Mouse (Mus musculus) megakaryocyte progenitor cell, adult 5-6 weeks (primary cell): ENCODE results near the gene Axl. TPM values are rescaled to one million over a fixed set of nuclear protein-coding genes. Genes with fewer than 3 reads are reported as not detected.

Experiments used
- ATAC-seq: replicated peaks from 2 replicates; pipeline ENCODE4 v1.8.0; 2016; ENCODE audit warnings: mild to moderate bottlenecking, moderate TSS enrichment, inconsistent platforms; ENCODE audit not compliant: poor library complexity
- total RNA-seq, 2 experiments: library from RNA; stranded (forward) in 1 of 2; stranded (reverse) in 1 of 2; fragments of 157-497, 149-512 nt in 1 of 2; fragments of 200-1000 nt in 1 of 2; gene quantifications; 2 replicates each; pipeline versions ENCODE4 v1.2.3 to v1.2.4; 2015 to 2017

The Axl gene
- total RNA-seq, 2 experiments from 2014 or later: 1.5 to 2.3 TPM

DNA sequence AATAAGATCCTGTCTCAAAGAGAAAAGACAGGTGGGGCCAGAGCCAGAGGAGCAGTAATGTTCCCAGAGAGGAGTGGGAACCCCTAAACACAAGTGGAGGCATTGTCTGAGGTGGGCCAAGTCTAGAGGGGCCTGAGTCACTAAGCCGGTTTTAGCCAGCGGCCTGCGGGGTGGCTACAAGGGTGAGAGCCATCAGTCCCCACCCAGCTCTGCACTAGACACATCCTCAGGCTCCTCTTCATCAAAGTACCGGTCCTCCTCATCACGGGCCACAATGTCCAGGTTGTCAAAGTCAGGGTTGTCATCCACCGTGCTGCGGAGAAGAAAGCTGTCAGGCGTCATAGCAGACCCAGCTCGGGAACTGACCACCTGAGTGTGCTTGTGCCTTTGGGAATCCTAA, 75.7 kb downstream of the Axl start:
- ATAC-seq: no peak

- peak; percentile 57 for ATAC-seq
Measured at GRCm38 (mm10) chr7:25711731-25712197, 76.7 kb downstream of the Axl start.

- no peak for ATAC-seq
Measured at GRCm38 (mm10) chr7:25711165-25711564, 77.3 kb downstream of the Axl start.

DNA sequence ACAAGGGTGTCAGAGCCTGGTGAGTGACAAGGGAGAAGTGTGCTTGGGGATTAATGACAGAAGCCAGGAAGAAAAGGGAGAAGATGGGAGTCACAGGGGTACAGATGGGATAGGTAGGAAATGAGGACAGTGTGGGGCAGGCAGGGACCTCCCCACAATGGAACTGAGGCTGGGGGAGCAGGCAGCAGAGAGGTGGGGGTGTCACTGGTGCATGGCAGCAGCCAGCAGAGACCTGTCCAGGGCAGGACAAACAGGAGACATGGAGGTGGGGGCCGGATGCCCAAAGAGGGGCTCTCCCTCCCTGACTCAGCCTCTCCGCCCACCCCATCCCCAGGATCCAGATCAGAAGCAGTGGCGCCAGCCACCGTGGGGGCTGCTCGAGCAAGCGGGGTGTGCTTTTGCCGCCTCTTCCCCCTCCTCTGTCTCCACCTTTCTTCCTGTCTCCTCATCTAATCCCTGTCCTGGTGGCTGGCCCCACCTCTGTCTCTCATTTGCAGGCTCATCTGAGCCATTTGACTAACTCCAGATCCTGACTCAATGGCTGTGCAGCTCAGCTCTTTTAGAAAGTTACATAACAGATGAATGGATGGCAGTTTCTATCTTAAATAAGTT, 77.9 kb downstream of the Axl start:
- ATAC-seq: no peak

DNA sequence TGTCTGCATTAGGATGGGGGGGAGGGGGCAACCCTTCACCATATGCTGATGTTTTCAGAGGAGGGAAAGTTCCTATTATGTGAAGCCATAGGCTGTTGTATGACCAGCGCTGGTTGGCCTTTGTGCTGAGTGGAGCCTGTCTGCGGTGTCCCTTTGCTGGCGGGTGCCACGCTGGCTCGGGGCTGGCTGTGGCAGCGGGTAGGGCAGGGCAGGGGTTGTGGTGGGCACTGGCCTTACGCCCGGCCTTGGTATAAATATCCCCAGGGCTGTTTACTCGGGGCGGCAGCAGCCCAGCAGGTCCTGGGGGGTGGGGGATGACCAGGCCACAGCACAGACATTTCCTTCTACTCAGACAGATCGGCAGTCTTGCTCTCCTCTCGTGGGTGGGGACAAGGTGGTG, 78.5 kb downstream of the Axl start:
- 0 out of 2 replicates have a peak, but pooled peaks have one; percentile 2 for ATAC-seq

DNA sequence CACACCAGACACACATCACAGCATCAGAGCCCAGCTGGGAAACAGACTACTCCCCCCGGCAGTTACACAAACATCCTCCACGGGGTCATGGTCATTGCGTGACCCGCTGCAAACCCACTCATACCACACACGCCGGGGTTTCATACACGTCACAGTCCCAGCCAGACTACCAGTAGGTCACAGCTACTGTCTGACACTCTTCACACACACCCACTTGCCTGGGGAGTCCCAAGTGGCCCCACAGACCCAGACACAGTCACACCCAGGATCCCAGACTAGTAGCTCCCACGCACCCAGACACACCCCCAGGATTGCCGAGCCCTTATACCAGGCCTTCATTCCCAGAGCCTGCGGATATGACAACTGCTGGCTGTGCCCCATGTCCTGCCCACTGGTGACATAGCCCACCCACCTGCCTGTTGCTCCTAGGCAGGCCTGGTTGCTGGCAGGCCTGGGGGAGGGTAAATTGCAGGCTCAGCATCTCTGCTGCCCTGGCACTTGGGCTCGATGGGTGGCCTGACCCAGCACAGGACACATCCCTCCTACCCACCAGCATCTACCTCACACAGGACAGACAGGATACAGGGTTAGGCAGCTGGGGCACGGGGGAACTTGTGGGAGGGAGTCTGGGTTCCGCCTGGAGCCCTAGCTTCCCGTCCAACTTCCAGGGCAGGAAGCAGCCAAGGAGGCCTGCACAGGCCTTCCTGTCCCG, 80.8 kb downstream of the Axl start:
- no peak for ATAC-seq

Other genes with a start within 250 kb of the Axl start
- gene Ceacam2, start 248.8 kb downstream of the Axl start, total RNA-seq (2015): 0.07 TPM in 1 of 2 replicates, not detected in the other
- 0.46 TPM in 1 of 2 replicates, not detected in the other for gene Ceacam2, start 248.8 kb downstream of the Axl start, total RNA-seq (2017)
- not detected in 2 replicates for gene Erich4, start 172.8 kb downstream of the Axl start, total RNA-seq (2015)
- gene Erich4, start 172.8 kb downstream of the Axl start, total RNA-seq (2017): not detected in 2 replicates
- gene Dmac2, start 169.3 kb downstream of the Axl start, total RNA-seq (2015): 24.5 and 30.0 TPM in 2 replicates
- gene Dmac2, start 169.3 kb downstream of the Axl start, total RNA-seq (2017): 34.0 and 34.9 TPM in 2 replicates
- gene B3gnt8, start 162.1 kb downstream of the Axl start, total RNA-seq (2015): 5.1 and 7.4 TPM in 2 replicates
- 13.2 and 22.2 TPM in 2 replicates for gene B3gnt8, start 162.1 kb downstream of the Axl start, total RNA-seq (2017)
- 37.6 and 46.7 TPM in 2 replicates for gene Bckdha, start 129.7 kb downstream of the Axl start, total RNA-seq (2015)
- gene Bckdha, start 129.7 kb downstream of the Axl start, total RNA-seq (2017): 48.6 and 52.0 TPM in 2 replicates
- 80.7 and 84.9 TPM in 2 replicates for gene Exosc5, start 129.5 kb downstream of the Axl start, total RNA-seq (2015)
- 55.6 and 71.8 TPM in 2 replicates for gene Exosc5, start 129.5 kb downstream of the Axl start, total RNA-seq (2017)
- gene Tmem91, start 113.5 kb downstream of the Axl start, total RNA-seq (2015): 0.69 and 1.0 TPM in 2 replicates
- gene Tmem91, start 113.5 kb downstream of the Axl start, total RNA-seq (2017): not detected in 2 replicates
- 34.4 and 38.7 TPM in 2 replicates for gene B9d2, start 107.9 kb downstream of the Axl start, total RNA-seq (2015)
- gene B9d2, start 107.9 kb downstream of the Axl start, total RNA-seq (2017): 38.2 and 39.8 TPM in 2 replicates
- gene Tgfb1, start 101.7 kb downstream of the Axl start, total RNA-seq (2015): 237 and 286 TPM in 2 replicates
- gene Tgfb1, start 101.7 kb downstream of the Axl start, total RNA-seq (2017): 35.7 and 35.8 TPM in 2 replicates
- gene Ccdc97, start 69.6 kb downstream of the Axl start, total RNA-seq (2015): 25.1 and 27.4 TPM in 2 replicates
- 10.5 and 18.3 TPM in 2 replicates for gene Ccdc97, start 69.6 kb downstream of the Axl start, total RNA-seq (2017)
- gene Hnrnpul1, start 33.9 kb downstream of the Axl start, total RNA-seq (2015): 132 and 135 TPM in 2 replicates
- gene Hnrnpul1, start 33.9 kb downstream of the Axl start, total RNA-seq (2017): 126 and 141 TPM in 2 replicates
- 0.17 TPM in 1 of 2 replicates, not detected in the other for gene Cyp2s1, start 28.2 kb upstream of the Axl start, total RNA-seq (2015)
- gene Cyp2s1, start 28.2 kb upstream of the Axl start, total RNA-seq (2017): not detected in 2 replicates
- not detected in 2 replicates for gene Cyp2b10, start 108.9 kb upstream of the Axl start, total RNA-seq (2015)
- gene Cyp2b10, start 108.9 kb upstream of the Axl start, total RNA-seq (2017): not detected in 2 replicates